Mouse (Mus musculus) embryonic fibroblast, embryonic 13.5 days (primary cell): ENCODE measurements around the gene Gm49416.

Experiments
- CTCF ChIP-seq: IDR thresholded peaks from 2 replicates; pipeline ENCODE4 v1.5.1; 2011; ENCODE audit warnings: mild to moderate bottlenecking, control low read depth, low read length, moderate library complexity, borderline replicate concordance; ENCODE audit not compliant: insufficient read depth
- POLR2A ChIP-seq: IDR thresholded peaks from 2 replicates; pipeline ENCODE4 v1.6.1; 2011; ENCODE audit warnings: low read depth, mild to moderate bottlenecking, control low read depth, low read length, moderate library complexity

- TF ChIP-seq CTCF (no peak), POLR2A (no peak)
Observed at GRCm38 (mm10) chr19:8842961-8843360, 45.8 kb upstream of the Gm49416 start.
